Mouse (Mus musculus): Measurements from ENCODE around the gene Gm18336. TPM values are rescaled to one million over a fixed set of nuclear protein-coding genes. Genes with fewer than 3 reads are reported as not detected.

Gm18336 gene
- polyA plus RNA-seq, 1 experiment from 2014 or later = not detected

DNA sequence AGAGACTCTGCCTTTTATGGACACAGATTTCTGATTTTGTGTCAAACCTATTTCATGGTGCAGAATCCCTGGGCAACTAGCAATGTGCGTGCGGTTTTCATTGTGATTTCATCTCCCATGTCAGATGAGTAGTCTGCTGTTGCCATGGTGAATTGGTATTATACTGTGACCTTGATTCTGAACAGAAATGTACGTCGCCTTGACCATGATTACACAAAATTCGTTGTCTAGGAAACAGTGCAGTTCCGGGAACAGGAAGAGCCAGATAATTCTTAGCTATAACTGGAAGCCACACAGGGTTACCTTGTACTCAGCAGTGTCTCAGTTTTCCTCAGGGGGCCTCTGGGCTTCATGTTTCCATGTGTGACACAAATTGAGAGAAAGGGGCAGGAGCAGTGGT lies 14.1 kb downstream of the Gm18336 start:
- 78% methylated on average over 6 of the region's 6 CpGs for WGBS
- ATAC-seq (ENCODE audit: low FRiP score, low read depth) = no peak
- H3K27me3 ChIP-seq = peaks cover 11% of the 10 kb centered on the region

GRCm38 (mm10) chrX:73363291-73363690 lies 35.2 kb downstream of the Gm18336 start:
- Histone ChIP-seq H3K9ac (no peak overlapping the region), H3K36me3 (peaks cover 6% of the 10 kb centered on the region), H3K4me2 (replicated peaks) (no peak overlapping the region), H3K9me3 (no peaks in the 10 kb centered on the region), H3K27ac (no peak overlapping the region), H3K27me3 (no peaks in the 10 kb centered on the region; the same call in 1 of the 2 replicates), H3K4me1 (no peaks in the 10 kb centered on the region), H3K4me3 (no peak overlapping the region)
- ATAC-seq (ENCODE audit: low FRiP score, low read depth) = no peak

More for the DNA sequence above, 14.1 kb downstream of the Gm18336 start:
- H3K9ac ChIP-seq = no peak overlapping the region
- H3K36me3 ChIP-seq = no peaks in the 10 kb centered on the region
- no peak overlapping the region for H3K4me3 ChIP-seq
- H3K4me1 ChIP-seq = no peaks in the 10 kb centered on the region
- no peak overlapping the region for H3K27ac ChIP-seq
- H3K9me3 ChIP-seq = no peaks in the 10 kb centered on the region
- H3K4me2 ChIP-seq (replicated peaks) = no peak overlapping the region

GRCm38 (mm10) chrX:73356719-73357118 lies 41.8 kb downstream of the Gm18336 start:
- WGBS = 81% methylated on average over 1 of the region's 1 CpGs
- peaks cover 3% of the 10 kb centered on the region; the same call in 1 of the 2 replicates for H3K27me3 ChIP-seq
- no peak overlapping the region for H3K27ac ChIP-seq
- H3K4me3 ChIP-seq = no peak overlapping the region
- ATAC-seq (ENCODE audit: low FRiP score, low read depth) = no peak
- no peaks in the 10 kb centered on the region for H3K4me1 ChIP-seq
- no peak overlapping the region for H3K9ac ChIP-seq
- no peak overlapping the region for H3K4me2 ChIP-seq (replicated peaks)
- 0 out of 2 replicates have a peak, but pooled peaks cover 5% of the 10 kb centered on the region for H3K9me3 ChIP-seq
- H3K36me3 ChIP-seq = peaks cover 53% of the 10 kb centered on the region

GRCm38 (mm10) chrX:73356163-73356562 lies 42.4 kb downstream of the Gm18336 start:
- 88% methylated on average over 2 of the region's 2 CpGs for WGBS

More at GRCm38 (mm10) chrX:73356163-73356562, 42.4 kb downstream of the Gm18336 start:
- Histone ChIP-seq H3K4me3 (no peak overlapping the region), H3K9ac (no peak overlapping the region), H3K27ac (no peak overlapping the region), H3K4me1 (no peaks in the 10 kb centered on the region), H3K27me3 (peaks cover 3% of the 10 kb centered on the region; the same call in 1 of the 2 replicates), H3K4me2 (replicated peaks) (no peak overlapping the region), H3K36me3 (peaks cover 55% of the 10 kb centered on the region), H3K9me3 (0 out of 2 replicates have a peak, but pooled peaks cover 5% of the 10 kb centered on the region)
- ATAC-seq (ENCODE audit: low FRiP score, low read depth) = no peak

Other genes with a start within 250 kb of the Gm18336 start
- gene Xlr5b, start 249.9 kb downstream of the Gm18336 start, polyA plus RNA-seq (2015; fragmentation: Nextera tagmentation; extraction: Ambion mirVana) = not detected in 2 replicates
- not detected in 2 replicates for gene DXBay18, start 249.3 kb downstream of the Gm18336 start, polyA plus RNA-seq (2015; fragmentation: Nextera tagmentation; extraction: Ambion mirVana)
- gene Spin2d, start 221.7 kb downstream of the Gm18336 start, polyA plus RNA-seq (2015; fragmentation: Nextera tagmentation; extraction: Ambion mirVana) = not detected in 2 replicates
- gene Xlr3b, start 206.5 kb downstream of the Gm18336 start, polyA plus RNA-seq (2015; fragmentation: Nextera tagmentation; extraction: Ambion mirVana) = 14.1 and 18.5 TPM in 2 replicates
- gene Xlr4b, start 184.4 kb downstream of the Gm18336 start, polyA plus RNA-seq (2015; fragmentation: Nextera tagmentation; extraction: Ambion mirVana) = 0.56 and 1.2 TPM in 2 replicates
- 10.9 and 12.1 TPM in 2 replicates for gene F8a, start 170.4 kb downstream of the Gm18336 start, polyA plus RNA-seq (2015; fragmentation: Nextera tagmentation; extraction: Ambion mirVana)
- not detected in 2 replicates for gene Xlr4c, start 155.6 kb downstream of the Gm18336 start, polyA plus RNA-seq (2015; fragmentation: Nextera tagmentation; extraction: Ambion mirVana)
- 0.13 and 0.51 TPM in 2 replicates for gene Xlr3c, start 133.3 kb downstream of the Gm18336 start, polyA plus RNA-seq (2015; fragmentation: Nextera tagmentation; extraction: Ambion mirVana)
- gene Xlr5a, start 105.8 kb downstream of the Gm18336 start, polyA plus RNA-seq (2015; fragmentation: Nextera tagmentation; extraction: Ambion mirVana) = 0.09 TPM in 1 of 2 replicates, not detected in the other
- not detected in 2 replicates for gene Xlr5c, start 105.8 kb downstream of the Gm18336 start, polyA plus RNA-seq (2015; fragmentation: Nextera tagmentation; extraction: Ambion mirVana)
- not detected in 2 replicates for gene Gm45015, start 61.9 kb downstream of the Gm18336 start, polyA plus RNA-seq (2015; fragmentation: Nextera tagmentation; extraction: Ambion mirVana)
- gene Zfp275, start 56.1 kb downstream of the Gm18336 start, polyA plus RNA-seq (2015; fragmentation: Nextera tagmentation; extraction: Ambion mirVana) = 19.6 and 23.3 TPM in 2 replicates
- gene Zfp92, start 12.4 kb upstream of the Gm18336 start, polyA plus RNA-seq (2015; fragmentation: Nextera tagmentation; extraction: Ambion mirVana) = 0.27 and 0.37 TPM in 2 replicates
- gene Trex2, start 36.6 kb upstream of the Gm18336 start, polyA plus RNA-seq (2015; fragmentation: Nextera tagmentation; extraction: Ambion mirVana) = not detected in 2 replicates
- gene Haus7, start 60.3 kb upstream of the Gm18336 start, polyA plus RNA-seq (2015; fragmentation: Nextera tagmentation; extraction: Ambion mirVana) = 77.0 and 85.2 TPM in 2 replicates
- 67.7 and 68.8 TPM in 2 replicates for gene Bgn, start 84.9 kb upstream of the Gm18336 start, polyA plus RNA-seq (2015; fragmentation: Nextera tagmentation; extraction: Ambion mirVana)
- 0.24 and 0.31 TPM in 2 replicates for gene Atp2b3, start 104.3 kb upstream of the Gm18336 start, polyA plus RNA-seq (2015; fragmentation: Nextera tagmentation; extraction: Ambion mirVana)
- gene Dusp9, start 240.7 kb upstream of the Gm18336 start, polyA plus RNA-seq (2015; fragmentation: Nextera tagmentation; extraction: Ambion mirVana) = 22.6 and 23.2 TPM in 2 replicates